Mouse (Mus musculus) kidney, adult 2 months (tissue): ENCODE measurements around the gene Gfra1.

ENCODE experiments used
- CTCF ChIP-seq: fragments of 200-500 bp; conservative IDR thresholded peaks from 2 replicates; pipeline ENCODE4 v1.5.1; 2011; ENCODE audit warnings: low read depth, mild to moderate bottlenecking, control low read depth, low read length, moderate library complexity, mixed read lengths; ENCODE audit not compliant: insufficient read depth, insufficient read length
- POLR2A ChIP-seq: fragments of 200-500 bp; IDR thresholded peaks from one replicate; pipeline ENCODE4 v1.6.1; 2011; ENCODE audit warnings: low read depth, low read length, control low read depth

DNA sequence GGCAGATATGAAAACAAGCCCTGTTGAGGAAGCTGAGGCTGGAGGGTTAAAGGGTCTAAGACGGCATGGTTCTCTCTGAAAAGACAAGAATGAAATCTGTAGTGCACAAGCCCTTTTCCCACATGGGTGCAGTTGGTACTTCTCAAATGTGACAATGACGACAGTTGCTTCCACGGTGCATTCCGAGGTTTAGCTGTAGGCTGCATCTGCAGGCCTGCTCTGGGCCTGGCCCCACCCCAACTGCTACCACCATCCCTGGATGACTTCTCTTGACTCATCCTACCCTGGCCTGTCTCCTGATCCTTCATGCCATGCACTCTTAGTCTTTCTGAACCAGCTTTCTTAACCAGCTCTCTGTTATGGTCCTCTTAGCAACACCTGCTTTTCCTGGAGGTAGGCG is 22.9 kb downstream of the Gfra1 start:
- TF ChIP-seq CTCF (no peak), POLR2A (no peak)
